Mouse (Mus musculus): ENCODE measurements around the gene Anks1b. TPM values are rescaled to one million over a fixed set of nuclear protein-coding genes. Genes with fewer than 3 reads are reported as not detected.
"Not testable (repeated sequence)": the region's sequence is repeated elsewhere in the genome, so short reads cannot be mapped to it uniquely, and the experiment has no call there.

Gene Anks1b
- polyA plus RNA-seq, 1 experiment from 2014 or later: 52.2 TPM

- WGBS: 61% methylated on average over 3 of the region's 3 CpGs
- Histone ChIP-seq H3K9me3 (no peaks in the 10 kb centered on the region), H3K4me2 (no peak overlapping the region), H3K27me3 (no peaks in the 10 kb centered on the region), H3K9ac (no peak overlapping the region), H3K36me3 (no peaks in the 10 kb centered on the region), H3K4me3 (no peak overlapping the region), H3K27ac (no peak overlapping the region), H3K4me1 (replicated peaks) (no peaks in the 10 kb centered on the region)
- no peak for ATAC-seq (ENCODE audit: low FRiP score)
These were observed 734.3 kb downstream of the Anks1b start for GRCm38 (mm10) chr10:90607586-90607985.

- no peaks in the 10 kb centered on the region for H3K27me3 ChIP-seq
- no peaks in the 10 kb centered on the region for H3K4me1 ChIP-seq (replicated peaks)
- no peak overlapping the region for H3K4me2 ChIP-seq
- H3K9me3 ChIP-seq: no peaks in the 10 kb centered on the region
- no peak for ATAC-seq (ENCODE audit: low FRiP score)
- H3K9ac ChIP-seq: no peak overlapping the region
- H3K27ac ChIP-seq: no peak overlapping the region
- 92% methylated on average over 7 of the region's 7 CpGs for WGBS
- no peaks in the 10 kb centered on the region for H3K36me3 ChIP-seq
- H3K4me3 ChIP-seq: no peak overlapping the region
These were observed 736.1 kb downstream of the Anks1b start for GRCm38 (mm10) chr10:90609437-90609836.

GRCm38 (mm10) chr10:90613051-90613450 is 739.7 kb downstream of the Anks1b start:
- no peaks in the 10 kb centered on the region for H3K9me3 ChIP-seq
- no peak overlapping the region for H3K9ac ChIP-seq
- 98% methylated on average over 3 of the region's 3 CpGs for WGBS
- ATAC-seq (ENCODE audit: low FRiP score): no peak
- H3K27me3 ChIP-seq: no peaks in the 10 kb centered on the region
- no peak overlapping the region for H3K27ac ChIP-seq
- H3K4me3 ChIP-seq: no peak overlapping the region
- 0 out of 2 replicates have a peak, but pooled peaks cover 2% of the 10 kb centered on the region for H3K4me1 ChIP-seq (replicated peaks)
- H3K4me2 ChIP-seq: no peak overlapping the region
- H3K36me3 ChIP-seq: no peaks in the 10 kb centered on the region

GRCm38 (mm10) chr10:90615196-90615595 is 741.9 kb downstream of the Anks1b start:
- no peak overlapping the region for H3K27ac ChIP-seq
- 0 out of 2 replicates have a peak, but pooled peaks cover 2% of the 10 kb centered on the region for H3K4me1 ChIP-seq (replicated peaks)
- no peaks in the 10 kb centered on the region for H3K9me3 ChIP-seq
- H3K4me3 ChIP-seq: no peak overlapping the region
- H3K4me2 ChIP-seq: no peak overlapping the region
- H3K36me3 ChIP-seq: no peaks in the 10 kb centered on the region
- no peak for ATAC-seq (ENCODE audit: low FRiP score)
- no peaks in the 10 kb centered on the region for H3K27me3 ChIP-seq
- 42% methylated on average over 2 of the region's 2 CpGs for WGBS
- H3K9ac ChIP-seq: no peak overlapping the region

- H3K27me3 ChIP-seq: no peaks in the 10 kb centered on the region
- H3K4me3 ChIP-seq: no peak overlapping the region
- H3K4me1 ChIP-seq (replicated peaks): 0 out of 2 replicates have a peak, but pooled peaks cover 2% of the 10 kb centered on the region
- H3K27ac ChIP-seq: no peak overlapping the region
- WGBS: 93% methylated on average over 2 of the region's 2 CpGs
- no peaks in the 10 kb centered on the region for H3K9me3 ChIP-seq
- H3K36me3 ChIP-seq: no peaks in the 10 kb centered on the region
- no peak overlapping the region for H3K9ac ChIP-seq
- ATAC-seq (ENCODE audit: low FRiP score): no peak
- no peak overlapping the region for H3K4me2 ChIP-seq
These were observed 743.3 kb downstream of the Anks1b start for GRCm38 (mm10) chr10:90616622-90617021.

- 79% methylated on average over 7 of the region's 7 CpGs for WGBS
- Histone ChIP-seq H3K27me3 (no peaks in the 10 kb centered on the region), H3K27ac (no peak overlapping the region), H3K36me3 (no peaks in the 10 kb centered on the region), H3K4me1 (replicated peaks) (0 out of 2 replicates have a peak, but pooled peaks cover 2% of the 10 kb centered on the region), H3K9ac (no peak overlapping the region), H3K4me2 (no peak overlapping the region), H3K4me3 (no peak overlapping the region), H3K9me3 (no peaks in the 10 kb centered on the region)
- no peak for ATAC-seq (ENCODE audit: low FRiP score)
These were observed 744.5 kb downstream of the Anks1b start for GRCm38 (mm10) chr10:90617664-90618296.

GRCm38 (mm10) chr10:90627532-90627931 is 754.2 kb downstream of the Anks1b start:
- Histone ChIP-seq H3K27me3 (no peaks in the 10 kb centered on the region), H3K9ac (no peak overlapping the region), H3K9me3 (no peaks in the 10 kb centered on the region), H3K27ac (no peak overlapping the region), H3K4me2 (no peak overlapping the region), H3K36me3 (no peaks in the 10 kb centered on the region), H3K4me3 (no peak overlapping the region), H3K4me1 (replicated peaks) (no peaks in the 10 kb centered on the region)
- 92% methylated on average over 5 of the region's 5 CpGs for WGBS
- no peak for ATAC-seq (ENCODE audit: low FRiP score)

GRCm38 (mm10) chr10:90630099-90630698 is 756.9 kb downstream of the Anks1b start:
- no peak overlapping the region for H3K4me2 ChIP-seq
- H3K27me3 ChIP-seq: no peaks in the 10 kb centered on the region
- no peaks in the 10 kb centered on the region for H3K36me3 ChIP-seq
- no peak for ATAC-seq (ENCODE audit: low FRiP score)
- H3K4me3 ChIP-seq: no peak overlapping the region
- H3K9ac ChIP-seq: no peak overlapping the region
- no peak overlapping the region for H3K27ac ChIP-seq
- WGBS: 76% methylated on average over 7 of the region's 7 CpGs
- no peaks in the 10 kb centered on the region for H3K9me3 ChIP-seq
- H3K4me1 ChIP-seq (replicated peaks): no peaks in the 10 kb centered on the region

GRCm38 (mm10) chr10:90630794-90631193 is 757.5 kb downstream of the Anks1b start:
- H3K4me2 ChIP-seq; H3K36me3 ChIP-seq; H3K9ac ChIP-seq; H3K27ac ChIP-seq; H3K27me3 ChIP-seq; ATAC-seq (ENCODE audit: low FRiP score); H3K9me3 ChIP-seq; H3K4me1 ChIP-seq (replicated peaks); H3K4me3 ChIP-seq: not testable (repeated sequence)
- WGBS: 89% methylated on average over 3 of the region's 3 CpGs

- no peak overlapping the region for H3K27ac ChIP-seq
- no peak for ATAC-seq (ENCODE audit: low FRiP score)
- no peak overlapping the region for H3K9ac ChIP-seq
- H3K27me3 ChIP-seq: no peaks in the 10 kb centered on the region
- H3K4me3 ChIP-seq: no peak overlapping the region
- H3K4me1 ChIP-seq (replicated peaks): peaks cover 8% of the 10 kb centered on the region; the same call in 1 of the 2 replicates
- no peak overlapping the region for H3K4me2 ChIP-seq
- no peaks in the 10 kb centered on the region for H3K36me3 ChIP-seq
- 76% methylated on average over 4 of the region's 4 CpGs for WGBS
- H3K9me3 ChIP-seq: no peaks in the 10 kb centered on the region
These were observed 764.0 kb downstream of the Anks1b start for GRCm38 (mm10) chr10:90637352-90637751.

- Histone ChIP-seq H3K27ac (no peak overlapping the region), H3K4me3 (no peak overlapping the region), H3K9me3 (no peaks in the 10 kb centered on the region), H3K4me1 (replicated peaks) (no peaks in the 10 kb centered on the region), H3K36me3 (0 out of 2 replicates have a peak, but pooled peaks cover 2% of the 10 kb centered on the region), H3K4me2 (no peak overlapping the region), H3K27me3 (no peaks in the 10 kb centered on the region), H3K9ac (no peak overlapping the region)
- no peak for ATAC-seq (ENCODE audit: low FRiP score)
- 79% methylated on average over 2 of the region's 2 CpGs for WGBS
These were observed 776.4 kb downstream of the Anks1b start for GRCm38 (mm10) chr10:90649681-90650080.

- H3K4me1 ChIP-seq (replicated peaks): no peaks in the 10 kb centered on the region
- H3K4me2 ChIP-seq: no peak overlapping the region
- 82% methylated on average over 7 of the region's 7 CpGs for WGBS
- no peaks in the 10 kb centered on the region for H3K9me3 ChIP-seq
- H3K4me3 ChIP-seq: no peak overlapping the region
- H3K27me3 ChIP-seq: no peaks in the 10 kb centered on the region
- no peak overlapping the region for H3K9ac ChIP-seq
- H3K27ac ChIP-seq: no peak overlapping the region
- H3K36me3 ChIP-seq: no peaks in the 10 kb centered on the region
- ATAC-seq (ENCODE audit: low FRiP score): no peak
These were observed 784.3 kb downstream of the Anks1b start for GRCm38 (mm10) chr10:90657416-90658120.

All from hindbrain, embryonic 13.5 days (tissue).